Mouse (Mus musculus): ENCODE results near the gene Jagn1.

The Jagn1 gene

DNA sequence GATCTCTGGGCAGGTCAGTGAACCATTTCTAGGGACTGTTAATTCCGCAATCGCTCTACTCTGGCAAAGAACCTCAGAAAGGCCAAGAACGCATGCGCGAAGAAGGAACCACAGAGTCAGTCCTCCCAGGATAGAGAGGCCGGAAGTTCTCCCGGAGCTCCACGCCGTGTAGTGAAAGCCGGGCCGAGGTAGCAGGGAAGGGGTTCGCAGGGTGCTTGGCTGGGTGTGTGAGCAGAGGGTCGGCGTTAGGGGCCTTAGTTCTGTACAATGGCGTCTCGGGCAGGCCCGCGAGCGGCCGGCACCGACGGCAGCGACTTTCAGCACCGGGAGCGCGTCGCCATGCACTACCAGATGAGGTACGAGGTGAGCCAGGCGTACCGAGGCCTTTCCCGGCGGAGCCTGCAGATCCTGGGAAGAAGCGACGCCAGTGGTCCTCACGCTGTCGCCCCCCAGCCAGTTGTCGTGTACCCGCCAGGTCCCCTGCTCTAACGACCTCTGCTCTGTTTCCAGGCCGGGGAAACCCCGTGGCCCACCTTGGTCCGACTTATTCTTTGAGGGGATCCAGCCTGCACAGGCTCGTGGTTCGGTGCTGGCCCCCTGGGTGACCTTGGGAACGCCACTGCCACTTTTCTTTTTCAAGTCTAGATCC is at the start of gene Jagn1:
Gene Jagn1 (plus strand): TSS at position 128 of the 649 bp plus-strand sequence.
- DNase-seq (ENCODE audit: low read depth, low spot score) = peak; percentile 97

- no peak for DNase-seq (ENCODE audit: low read depth, low spot score)
These were observed 48.4 kb upstream of the Jagn1 start for GRCm38 (mm10) chr6:113393951-113394350.

DNA sequence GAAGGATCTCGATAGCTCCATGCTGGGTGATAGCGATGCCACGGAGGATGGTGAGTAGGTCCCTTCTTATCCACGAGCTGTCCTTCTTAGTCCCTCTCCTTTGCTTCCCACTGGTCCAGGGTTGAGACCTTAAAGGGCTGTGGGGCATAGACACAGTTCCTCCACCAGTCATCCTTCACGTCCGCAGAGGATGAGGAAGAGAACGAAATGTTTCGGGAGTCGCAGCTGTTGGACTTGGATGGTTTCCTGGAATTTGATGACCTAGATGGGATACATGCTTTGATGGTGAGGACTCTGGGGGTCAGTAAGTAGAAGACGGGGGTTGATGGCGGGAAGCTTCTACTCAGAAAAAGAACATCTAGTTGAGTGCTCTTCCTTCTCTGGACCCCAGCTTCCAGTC is 47.6 kb upstream of the Jagn1 start:
- no peak for DNase-seq (ENCODE audit: low read depth, low spot score)

GRCm38 (mm10) chr6:113395501-113395900 is 46.9 kb upstream of the Jagn1 start:
- no peak for DNase-seq (ENCODE audit: low read depth, low spot score)

DNA sequence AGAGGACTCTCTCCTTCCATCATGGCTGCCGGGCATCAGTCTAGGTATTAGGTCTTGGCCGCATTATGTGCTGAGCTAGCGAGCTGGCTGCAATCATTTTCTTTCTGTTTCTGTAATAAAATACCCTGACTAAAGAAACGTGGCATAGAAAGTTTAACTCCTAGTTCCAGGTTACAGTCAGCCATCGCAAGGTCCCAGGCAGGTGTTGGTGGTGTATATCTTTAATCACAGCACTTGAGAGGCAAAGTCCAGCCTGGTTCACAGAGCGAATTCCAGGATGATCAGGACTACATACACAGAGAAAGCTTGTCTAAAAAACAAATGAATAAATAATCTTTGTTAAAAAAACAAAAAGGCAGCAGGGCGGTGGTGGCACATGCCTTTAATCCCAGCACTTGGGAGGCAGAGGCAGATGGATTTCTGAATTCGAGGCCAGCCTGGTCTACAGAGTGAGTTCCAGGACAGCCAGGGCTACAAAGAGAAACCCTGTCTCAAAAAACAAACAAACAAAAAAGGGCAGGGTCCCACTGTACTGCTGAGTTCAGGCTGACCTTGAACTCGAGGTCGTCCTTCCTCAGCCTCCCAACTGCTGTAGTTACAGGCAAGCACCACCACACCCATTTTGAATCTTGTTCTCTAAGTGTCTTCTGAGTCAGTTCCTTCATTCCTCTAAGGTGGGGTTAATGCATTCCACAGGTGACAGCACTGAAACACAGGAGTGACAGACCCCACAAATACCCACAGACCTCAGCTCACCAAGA is 45.9 kb upstream of the Jagn1 start:
- no peak for DNase-seq (ENCODE audit: low read depth, low spot score)

DNA sequence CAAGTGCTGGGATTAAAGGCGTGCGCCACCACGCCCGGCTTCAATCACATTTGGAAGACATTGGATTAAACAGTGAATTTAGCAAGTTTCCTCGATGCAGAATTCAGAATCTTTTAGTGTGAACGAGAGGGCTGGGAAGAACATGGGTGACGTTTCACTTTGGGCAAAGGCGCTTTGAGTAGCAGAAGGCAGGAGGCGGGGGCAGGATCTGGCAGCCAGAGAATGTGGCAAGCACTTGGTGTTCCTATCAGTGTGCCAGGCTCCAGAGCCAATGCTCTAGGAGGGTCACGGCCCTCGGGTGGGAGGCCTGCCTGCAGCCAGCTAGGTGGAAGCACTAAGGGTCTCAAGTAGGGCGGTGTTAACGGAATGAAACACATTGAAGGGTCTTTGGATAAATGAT is 40.3 kb upstream of the Jagn1 start:
- peak; percentile 81 for DNase-seq (ENCODE audit: low read depth, low spot score)

GRCm38 (mm10) chr6:113404649-113405448 is 37.5 kb upstream of the Jagn1 start:
- DNase-seq (ENCODE audit: low read depth, low spot score) = peak; percentile 35

DNA sequence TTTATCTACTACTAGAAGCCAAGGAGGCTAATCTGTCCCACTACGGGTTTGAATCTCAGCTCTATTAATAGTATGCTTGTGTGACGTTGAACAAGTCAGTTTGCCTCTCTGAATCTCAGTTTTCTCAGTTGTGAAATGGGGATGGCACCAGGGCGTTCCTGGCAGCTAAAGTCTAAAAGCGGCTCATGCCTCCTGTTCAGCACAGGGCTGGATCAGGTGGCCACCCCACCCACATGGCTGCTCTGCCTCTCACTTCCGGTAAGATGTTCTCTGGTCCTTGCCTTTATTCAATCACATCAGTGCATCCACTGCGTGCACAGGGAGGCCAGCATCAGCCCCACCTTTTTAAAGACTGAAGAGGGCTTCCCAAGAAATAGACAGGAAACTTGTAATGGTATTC is 36.9 kb upstream of the Jagn1 start:
- peak; percentile 81 for DNase-seq (ENCODE audit: low read depth, low spot score)

- no peak for DNase-seq (ENCODE audit: low read depth, low spot score)
These were observed 35.7 kb upstream of the Jagn1 start for GRCm38 (mm10) chr6:113406683-113407082.

DNA sequence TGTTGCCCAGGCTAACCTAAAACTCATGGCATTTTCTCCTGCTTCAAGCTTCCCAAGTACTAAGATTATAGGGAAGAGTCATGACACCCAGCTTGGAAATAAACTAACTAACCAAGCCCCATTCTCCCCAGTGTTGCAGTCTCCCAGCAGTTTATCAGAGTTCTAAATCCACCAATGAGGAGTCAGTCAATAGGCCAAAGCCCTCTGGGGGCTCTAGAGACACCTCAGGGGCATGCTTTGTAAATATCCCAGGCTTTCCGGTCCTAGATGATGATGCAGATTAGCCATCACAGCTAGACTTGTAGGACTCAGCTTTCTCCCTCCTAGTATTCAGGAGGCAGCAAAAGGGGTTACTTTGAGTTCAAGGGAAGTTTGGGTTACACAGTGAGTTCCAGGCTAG is 32.4 kb upstream of the Jagn1 start:
- no peak for DNase-seq (ENCODE audit: low read depth, low spot score)

- DNase-seq (ENCODE audit: low read depth, low spot score) = peak; percentile 17
These were observed 26.0 kb upstream of the Jagn1 start for GRCm38 (mm10) chr6:113416416-113416815.

GRCm38 (mm10) chr6:113418441-113419198 is 23.7 kb upstream of the Jagn1 start:
- peak; percentile 32 for DNase-seq (ENCODE audit: low read depth, low spot score)

DNA sequence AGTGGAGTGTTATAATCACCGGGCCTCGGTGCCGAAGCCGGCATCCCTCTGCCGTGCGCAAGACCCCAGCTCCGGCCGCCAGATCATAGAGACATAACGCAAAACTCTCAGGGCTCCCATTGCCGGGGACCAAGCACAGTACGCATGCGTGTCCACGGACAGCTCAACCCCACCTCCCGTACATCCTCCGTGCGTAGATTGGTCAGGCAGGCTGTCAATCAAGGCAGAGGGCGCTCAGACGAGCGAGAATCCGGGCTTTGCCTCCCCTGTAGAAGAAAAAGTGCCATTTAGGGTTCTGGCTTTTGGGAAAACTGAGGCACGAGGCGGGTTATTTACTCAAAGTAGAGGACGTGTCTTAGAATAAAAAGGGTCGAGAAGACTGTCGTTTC is 23.2 kb upstream of the Jagn1 start, which contains the start of gene Rpusd3:
Gene Rpusd3 (minus strand): TSS at position 142 of the 389 bp plus-strand sequence.
- DNase-seq (ENCODE audit: low read depth, low spot score) = peak; percentile 99

GRCm38 (mm10) chr6:113423000-113423399 is 19.4 kb upstream of the Jagn1 start:
- no peak for DNase-seq (ENCODE audit: low read depth, low spot score)

GRCm38 (mm10) chr6:113424187-113424586 is 18.2 kb upstream of the Jagn1 start:
- DNase-seq (ENCODE audit: low read depth, low spot score) = no peak

DNA sequence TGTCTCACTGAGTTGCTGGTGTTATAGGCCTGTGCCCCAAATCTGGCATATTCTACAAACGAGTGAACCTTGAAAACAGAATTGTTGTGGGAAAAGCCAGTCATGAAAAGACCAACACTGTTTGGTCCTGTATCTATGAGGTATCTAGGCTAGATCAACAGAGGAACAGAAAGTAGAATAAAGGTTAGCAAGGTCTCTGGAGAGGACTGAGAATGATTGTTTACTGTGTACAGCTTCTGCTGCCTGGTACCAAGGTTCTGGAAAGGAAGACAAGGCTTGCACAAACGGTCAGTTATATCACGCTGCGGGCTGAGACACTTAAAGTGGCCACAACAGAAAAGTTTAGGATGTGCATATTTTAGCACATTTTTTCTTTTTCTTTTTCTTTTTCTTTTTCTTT is 15.7 kb upstream of the Jagn1 start:
- no peak for DNase-seq (ENCODE audit: low read depth, low spot score)

DNA sequence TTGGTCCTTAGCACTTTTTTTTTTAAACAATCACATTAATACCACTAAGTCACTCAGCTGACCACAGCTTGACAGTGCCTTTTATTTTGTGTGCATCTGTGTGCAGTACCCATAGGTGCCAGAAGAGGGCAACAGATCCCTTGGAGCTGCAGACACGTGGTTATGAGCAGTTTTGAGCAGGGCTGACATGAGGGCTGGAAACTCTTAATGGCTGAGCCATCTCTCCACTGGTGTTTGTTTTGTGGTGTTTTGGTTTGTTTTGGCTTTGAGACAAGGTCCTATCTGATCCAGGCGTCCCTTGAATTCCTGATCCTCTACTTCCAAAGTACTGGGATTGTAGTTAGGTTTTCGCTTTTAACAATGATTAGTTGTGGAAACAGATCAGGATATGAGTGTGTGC is 15.0 kb upstream of the Jagn1 start:
- DNase-seq (ENCODE audit: low read depth, low spot score) = no peak

DNA sequence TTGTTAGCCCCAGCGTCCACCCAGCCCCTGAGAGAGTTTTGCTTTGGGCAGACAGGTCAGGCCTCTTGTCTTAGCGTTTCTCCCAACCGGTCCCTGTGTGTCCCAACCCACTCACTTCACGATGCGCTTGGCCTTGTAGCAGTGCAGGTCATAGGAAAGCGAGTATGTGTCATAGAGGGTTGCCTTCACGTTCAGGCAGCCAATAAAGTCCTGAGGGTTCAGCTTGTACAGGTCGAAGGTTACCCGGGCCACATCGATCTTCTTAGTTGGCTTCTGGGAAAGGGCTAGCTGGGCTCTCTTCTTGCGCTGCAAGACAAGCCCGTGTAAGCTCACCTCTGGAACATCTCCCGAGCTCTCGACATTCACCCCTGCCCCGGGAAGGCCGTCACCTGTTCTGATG is 14.4 kb upstream of the Jagn1 start:
- DNase-seq (ENCODE audit: low read depth, low spot score) = no peak

DNA sequence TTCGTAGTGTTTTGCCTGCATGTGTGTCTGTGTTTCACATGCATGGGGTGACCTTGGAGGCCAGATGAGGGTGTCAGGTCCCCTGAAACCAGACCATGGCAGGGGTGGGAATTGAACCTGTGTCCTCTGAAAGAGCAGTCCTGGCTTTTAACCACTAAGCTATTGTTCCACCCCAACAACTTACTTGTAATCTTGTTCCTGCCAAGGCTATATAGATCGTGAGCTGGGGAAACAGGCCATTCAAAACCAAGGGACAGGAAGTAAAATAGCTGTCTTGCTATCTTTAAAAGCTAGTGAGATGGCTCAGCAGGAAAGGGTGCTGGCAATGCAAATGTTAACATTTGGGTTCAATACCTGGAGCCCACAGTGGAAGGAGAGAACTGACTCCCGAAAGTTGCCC is 12.4 kb upstream of the Jagn1 start:
- no peak for DNase-seq (ENCODE audit: low read depth, low spot score)

DNA sequence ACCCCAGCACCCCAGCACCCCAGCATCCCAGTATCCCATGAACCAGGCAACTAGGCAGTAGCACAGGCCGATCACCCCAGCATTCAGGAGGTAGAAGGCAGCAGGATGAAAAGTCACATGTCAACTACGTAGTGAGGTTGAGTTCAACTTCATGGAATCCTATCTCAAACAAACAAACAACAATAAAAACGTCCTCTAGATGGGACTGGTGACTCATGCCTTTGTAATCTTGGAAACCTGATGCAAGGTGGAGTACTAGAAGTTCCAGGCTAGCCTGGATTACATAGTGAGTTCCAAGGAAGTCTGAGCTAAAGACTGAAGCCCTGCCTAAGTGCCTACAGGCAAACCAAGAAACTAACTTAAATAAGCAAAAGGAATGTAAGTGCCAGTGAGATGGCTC is 11.5 kb upstream of the Jagn1 start:
- no peak for DNase-seq (ENCODE audit: low read depth, low spot score)

DNA sequence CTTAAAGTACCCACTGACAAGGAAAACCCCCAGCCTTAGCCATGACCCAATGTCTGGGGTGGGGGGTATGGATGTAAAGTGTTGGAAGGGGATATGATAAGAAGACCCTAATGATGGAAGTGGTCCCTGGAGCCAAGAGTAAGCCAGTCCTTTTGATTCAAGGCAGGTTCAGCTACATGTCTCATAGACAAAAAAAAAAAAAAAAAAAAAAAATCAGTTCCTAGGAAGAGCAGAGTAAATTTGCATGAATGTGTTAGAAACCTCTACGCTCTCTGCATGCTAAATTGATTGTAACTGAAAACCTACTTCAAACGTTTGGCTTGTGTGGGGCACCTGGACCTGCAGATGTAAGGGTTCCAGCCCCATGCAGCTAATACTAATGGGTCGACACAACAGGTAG is 10.6 kb upstream of the Jagn1 start:
- DNase-seq (ENCODE audit: low read depth, low spot score) = no peak

DNA sequence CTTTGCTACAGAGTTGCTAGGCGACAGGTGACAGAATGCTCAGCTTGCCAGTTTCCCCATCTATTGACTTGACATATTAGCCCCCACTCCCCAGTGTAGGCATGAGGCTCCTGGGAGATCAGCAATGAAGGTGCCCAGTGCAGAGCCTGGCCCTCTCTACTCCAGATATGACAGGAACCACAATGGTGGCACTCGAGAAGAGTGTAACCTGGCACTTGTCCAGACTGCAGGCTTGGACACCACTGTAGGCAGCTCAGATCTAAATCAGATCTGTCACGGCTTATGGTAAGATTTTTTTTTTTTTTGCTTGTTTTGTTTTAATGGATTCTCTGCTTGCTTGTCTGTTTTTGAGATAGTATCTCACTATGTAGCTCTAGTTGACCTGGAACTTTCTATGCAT is 8.7 kb upstream of the Jagn1 start:
- no peak for DNase-seq (ENCODE audit: low read depth, low spot score)

All from brain, adult 2 months (tissue).